Mouse (Mus musculus): ENCODE measurements at regions not wholly inside any gene's neighbourhood (a gene's known extent, or its start where the extent isn't known, plus 50 kb on each side); places are given as distances from the start of the nearest gene placed in this dataset.
"Not testable (repeated sequence)": the region's sequence is repeated elsewhere in the genome, so short reads cannot be mapped to it uniquely, and the experiment has no call there.

DNA sequence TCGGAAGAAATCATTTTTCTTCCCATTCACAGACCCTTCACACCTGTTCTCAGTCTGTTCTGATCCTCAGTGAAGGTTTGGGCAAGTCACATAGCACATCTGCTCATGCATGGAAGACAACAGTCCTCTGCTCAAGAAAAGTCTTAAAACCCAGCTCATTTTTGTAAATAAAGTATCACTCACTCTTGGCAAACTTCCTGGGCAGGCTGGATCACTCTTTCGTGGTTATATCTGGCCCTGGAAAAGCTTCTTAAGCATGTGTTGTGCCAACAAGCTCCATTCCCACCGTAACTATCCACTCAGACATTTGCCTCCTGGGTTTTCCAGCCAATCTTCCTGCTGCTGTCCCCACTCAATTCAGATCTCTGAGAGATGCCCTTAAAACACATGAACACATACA is 103.2 kb upstream of the Cep85l start:
- DNase-seq = no peak

DNA sequence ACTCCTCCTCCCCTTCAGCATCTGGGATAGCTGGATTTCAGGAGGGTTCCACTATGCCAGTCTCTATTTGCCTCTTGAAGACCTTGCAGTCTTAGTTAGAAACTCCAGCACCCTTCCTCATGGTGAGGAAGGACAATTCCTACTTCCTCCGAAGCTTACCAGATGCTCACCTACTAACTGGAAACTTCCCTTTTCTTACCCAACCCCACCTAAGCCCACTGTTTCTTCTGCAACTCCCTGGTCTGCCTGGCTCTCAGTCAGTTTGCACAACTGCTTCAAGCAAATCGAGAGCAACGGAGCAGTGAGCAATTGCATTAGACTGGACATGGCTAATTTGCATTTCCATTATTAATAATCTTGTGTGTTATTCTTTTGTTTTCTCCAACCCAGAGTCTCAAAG is 90.5 kb upstream of the Cep85l start:
- no peak for DNase-seq

DNA sequence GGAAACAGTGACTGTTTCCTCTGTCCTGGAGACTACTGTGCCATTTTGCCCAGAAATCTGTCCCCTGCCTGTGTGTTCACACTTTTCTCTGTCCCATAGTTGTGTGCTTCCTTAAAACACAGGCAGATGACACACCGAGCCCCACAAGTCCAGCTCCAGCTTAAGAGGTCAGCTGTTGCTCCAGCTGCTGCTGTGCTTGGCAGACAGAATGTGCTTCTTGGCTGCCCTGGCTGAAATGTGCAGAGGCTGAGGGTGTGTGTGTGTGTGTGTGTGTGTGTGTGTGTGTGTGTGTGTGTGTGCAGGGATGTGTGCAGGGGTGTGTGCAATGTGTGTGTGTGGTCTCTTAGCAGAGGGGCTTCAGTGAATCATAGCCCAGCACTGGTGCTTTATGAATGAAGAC is 89.9 kb upstream of the Cep85l start:
- peak; percentile 80 for DNase-seq

GRCm38 (mm10) chr10:53468293-53468545 is 88.5 kb upstream of the Cep85l start:
- DNase-seq = no peak

DNA sequence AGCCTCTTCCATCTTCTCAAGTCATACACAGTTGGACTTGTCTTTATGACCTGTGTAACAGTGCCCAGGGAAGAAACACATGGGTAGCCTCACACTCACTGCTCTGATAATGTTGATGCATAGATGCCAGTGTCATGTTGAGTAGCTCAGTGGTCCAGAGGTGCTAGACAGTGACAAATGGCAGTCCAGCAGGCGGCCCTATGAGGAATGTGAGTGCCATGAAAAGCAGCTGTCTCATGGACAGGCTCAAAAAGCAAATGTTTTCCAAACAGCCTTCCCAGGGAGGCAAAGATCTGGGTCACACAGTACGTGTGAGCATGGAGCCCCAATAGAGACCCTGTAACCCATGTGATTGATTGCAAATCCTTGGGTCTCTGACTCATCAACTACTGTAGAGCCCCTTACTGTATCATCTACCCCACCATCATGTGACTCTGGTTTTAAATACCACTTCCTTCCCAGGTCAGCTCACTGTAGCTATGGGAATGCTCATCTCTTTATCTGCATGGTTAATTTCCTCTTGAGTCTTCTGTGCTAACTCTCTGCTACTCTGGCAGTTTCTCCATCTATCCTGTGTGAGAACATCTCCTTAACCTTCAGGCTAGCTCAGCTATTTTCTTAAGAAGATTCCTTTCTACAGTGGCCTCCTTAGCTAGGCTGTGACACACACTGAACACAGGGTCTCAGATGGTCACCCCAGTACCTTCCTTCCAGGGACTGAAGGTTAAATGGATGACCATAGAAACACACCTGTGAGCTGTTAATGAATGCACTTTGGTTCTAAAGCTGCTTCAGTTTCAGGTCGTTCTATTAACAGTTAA is 87.9 kb upstream of the Cep85l start:
- DNase-seq = no peak

DNA sequence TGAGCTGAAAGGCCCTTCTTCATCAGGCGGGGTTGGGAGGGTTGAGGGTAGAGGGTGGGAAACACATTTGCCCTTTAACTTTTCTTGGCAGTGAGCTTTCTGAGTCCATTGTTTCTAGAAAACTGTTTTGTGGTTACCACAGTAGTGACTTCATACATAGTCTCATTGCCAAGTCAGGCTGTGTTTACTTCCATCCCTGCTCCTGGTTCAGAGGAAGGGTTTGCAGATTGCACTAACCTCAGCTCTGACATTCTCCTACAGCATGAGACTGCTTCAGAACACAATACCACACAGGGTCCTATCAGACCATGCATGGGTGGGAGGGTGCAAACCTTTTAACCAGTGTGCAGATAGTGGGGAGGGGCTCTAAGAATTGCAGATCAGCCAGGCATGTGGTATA is 87.1 kb upstream of the Cep85l start:
- peak; percentile 42 for DNase-seq

GRCm38 (mm10) chr10:53466261-53466660 is 86.5 kb upstream of the Cep85l start:
- no peak for DNase-seq

GRCm38 (mm10) chr10:53464581-53464980 is 84.8 kb upstream of the Cep85l start:
- DNase-seq = no peak

GRCm38 (mm10) chr10:53464006-53464405 is 84.3 kb upstream of the Cep85l start:
- peak; percentile 11 for DNase-seq

GRCm38 (mm10) chr10:53463471-53463870 is 83.7 kb upstream of the Cep85l start:
- no peak for DNase-seq

DNA sequence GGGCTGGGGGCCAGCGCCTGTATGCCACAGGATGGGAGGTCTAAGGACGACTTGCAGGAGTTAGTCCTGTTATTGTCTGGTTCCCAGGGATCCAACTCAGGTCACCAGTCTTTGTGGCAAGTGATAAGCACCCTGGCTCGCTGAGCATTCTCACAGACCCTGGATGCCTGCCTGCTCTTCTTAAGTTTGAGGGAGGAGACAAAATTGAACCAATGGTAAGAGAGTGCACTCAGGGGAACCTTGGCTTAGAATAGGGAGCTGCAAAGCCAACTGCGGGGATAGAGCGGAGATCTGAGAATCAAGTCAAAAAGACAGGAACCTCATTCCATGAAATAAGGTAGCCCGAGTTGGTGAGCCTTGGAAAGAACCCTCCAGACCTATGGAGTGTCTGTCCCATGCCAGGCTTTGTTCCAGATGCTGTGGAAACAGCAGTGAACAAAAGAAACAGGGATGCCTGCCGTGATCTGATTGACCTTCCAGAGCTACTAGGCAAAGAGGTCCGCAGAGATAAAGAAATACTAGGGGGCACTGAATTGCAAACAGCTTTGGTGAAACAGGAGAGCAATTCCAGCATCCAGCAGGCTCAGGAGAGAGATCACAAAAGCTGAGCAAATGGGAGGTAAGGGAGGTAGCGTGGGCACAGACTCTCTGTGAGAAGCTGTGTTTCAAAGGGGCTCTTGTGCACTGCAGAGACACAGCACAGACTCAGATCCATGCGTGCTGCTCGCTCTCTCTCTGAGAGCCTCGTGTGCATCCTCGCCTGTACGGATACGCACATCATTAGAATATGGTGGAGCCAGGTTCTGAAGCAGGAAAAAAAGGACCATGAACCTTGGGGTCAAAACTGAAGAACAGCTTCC is 82.9 kb upstream of the Cep85l start:
- DNase-seq = peak; percentile 67

DNA sequence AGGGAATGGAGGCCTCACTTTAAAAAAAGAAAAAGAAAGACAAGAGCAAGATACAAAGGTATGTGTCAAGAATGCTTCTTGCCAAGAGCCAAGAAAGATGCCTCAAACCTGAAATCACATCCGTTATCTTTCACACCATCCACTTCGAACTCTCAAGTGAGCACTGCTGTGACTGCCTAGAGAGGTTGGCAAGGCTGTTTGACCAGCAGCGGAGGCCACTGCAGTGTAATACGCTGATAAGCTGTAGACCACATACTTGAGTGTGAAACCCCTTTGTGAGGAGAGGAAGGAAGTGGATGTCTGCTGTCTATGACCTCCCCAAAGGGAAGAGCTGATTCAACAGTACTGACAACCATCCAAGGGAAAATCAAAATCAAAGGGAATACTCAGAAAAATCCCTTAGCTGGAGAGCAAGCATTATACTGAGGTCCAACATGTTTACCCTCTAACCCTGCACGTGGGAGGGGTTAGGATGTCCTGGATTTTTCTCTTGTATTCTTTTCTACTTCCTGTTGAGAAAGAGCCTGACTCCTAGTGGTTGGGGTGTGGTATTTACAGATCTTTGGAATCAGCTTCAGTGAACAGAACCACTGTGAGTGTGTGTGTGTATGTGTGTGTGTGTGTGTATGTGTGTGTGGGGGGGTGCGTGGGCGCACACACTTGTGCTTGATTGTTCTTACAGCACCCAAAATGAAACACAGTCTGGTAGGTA is 81.5 kb upstream of the Cep85l start:
- DNase-seq = no peak

DNA sequence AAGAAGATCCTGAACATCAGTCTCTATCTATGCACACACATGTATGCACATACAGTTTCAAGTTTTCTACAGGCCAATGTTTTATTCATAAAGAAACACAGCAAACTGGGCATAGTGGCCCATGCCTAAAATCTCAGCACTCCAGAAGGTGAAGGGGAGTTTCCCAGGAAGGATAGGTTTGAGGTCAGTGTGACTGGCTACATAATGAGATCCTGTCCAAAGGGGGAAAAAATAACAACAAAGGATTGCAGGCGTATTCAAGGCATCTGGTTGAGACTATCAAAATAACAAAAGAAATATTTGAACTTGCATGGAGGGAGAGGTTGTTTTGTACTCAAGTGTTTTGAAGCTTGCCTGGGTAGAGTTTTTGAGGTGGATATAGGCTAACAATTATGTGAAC is 80.0 kb upstream of the Cep85l start:
- not testable (repeated sequence) for DNase-seq

- DNase-seq = no peak
Measured at GRCm38 (mm10) chr10:53456027-53456713, 76.4 kb upstream of the Cep85l start.

DNA sequence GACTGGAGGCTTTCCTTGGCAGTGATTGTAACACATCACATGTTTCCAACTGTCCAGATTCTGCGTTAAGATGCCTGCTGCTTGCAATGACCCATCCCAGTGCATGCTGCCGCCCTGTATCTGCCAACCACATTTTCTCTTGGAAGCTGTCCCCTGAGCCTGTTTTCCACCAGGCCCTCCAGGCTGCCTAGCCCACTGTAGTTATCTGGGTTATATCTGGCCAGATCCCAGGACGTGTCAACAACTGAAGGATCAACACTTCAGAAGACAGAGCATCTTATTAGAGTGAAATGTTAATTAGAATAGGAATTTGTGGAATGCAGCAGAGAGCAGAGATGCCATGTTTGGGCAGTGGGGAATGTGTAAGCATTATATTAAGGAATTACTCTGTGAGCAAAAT is 65.0 kb upstream of the Cep85l start:
- DNase-seq = no peak

- DNase-seq = no peak
Measured at GRCm38 (mm10) chr10:53443443-53443842, 63.7 kb upstream of the Cep85l start.

- no peak for DNase-seq
Measured at GRCm38 (mm10) chr10:53442912-53443311, 63.2 kb upstream of the Cep85l start.

GRCm38 (mm10) chr10:53440251-53440650 is 60.5 kb upstream of the Cep85l start:
- no peak for DNase-seq

DNA sequence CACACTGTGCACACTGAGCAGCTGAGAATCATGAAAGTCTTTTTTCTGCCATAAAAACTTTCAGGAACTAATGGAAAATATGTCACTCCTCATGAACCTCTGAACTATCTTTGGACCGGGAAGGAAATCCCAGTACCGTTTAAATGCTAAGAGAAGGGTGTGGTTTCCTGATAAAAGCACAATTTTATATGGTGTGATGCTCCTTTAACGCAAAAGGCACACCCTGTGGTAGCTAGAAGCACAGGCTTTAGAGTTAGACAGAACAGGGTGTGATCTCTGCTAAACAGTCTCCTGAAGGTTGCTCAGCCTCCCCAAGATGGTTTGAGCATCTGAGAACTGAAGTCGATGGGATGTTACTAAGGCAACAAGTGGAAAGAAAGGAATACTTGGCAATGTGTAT is 58.6 kb upstream of the Cep85l start:
- DNase-seq = no peak

GRCm38 (mm10) chr10:53437724-53438123 is 58.0 kb upstream of the Cep85l start:
- no peak for DNase-seq

DNA sequence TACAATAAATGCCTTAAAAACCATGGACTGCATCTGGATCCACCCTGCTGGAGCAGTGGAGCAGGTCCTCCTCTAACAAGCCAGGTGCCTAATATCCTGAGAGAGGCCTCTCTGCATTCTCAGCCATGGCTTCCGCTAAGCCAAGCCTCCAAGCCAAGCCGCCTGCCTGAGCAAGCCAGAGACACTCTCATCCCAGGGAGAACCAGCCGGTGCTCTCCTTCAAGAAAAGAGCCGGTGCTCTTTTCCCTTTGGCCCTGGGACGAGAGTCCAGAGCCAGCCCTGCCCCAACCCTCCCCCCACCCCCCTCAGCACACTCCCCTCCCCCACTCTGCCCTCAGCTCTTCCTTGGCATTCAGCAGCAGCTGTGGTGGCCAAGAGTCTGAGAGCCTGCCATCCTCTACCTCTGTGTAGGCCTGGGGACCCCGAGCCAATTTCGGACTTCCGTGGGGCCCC is 56.3 kb upstream of the Cep85l start:
- peak; percentile 28 for DNase-seq

DNA sequence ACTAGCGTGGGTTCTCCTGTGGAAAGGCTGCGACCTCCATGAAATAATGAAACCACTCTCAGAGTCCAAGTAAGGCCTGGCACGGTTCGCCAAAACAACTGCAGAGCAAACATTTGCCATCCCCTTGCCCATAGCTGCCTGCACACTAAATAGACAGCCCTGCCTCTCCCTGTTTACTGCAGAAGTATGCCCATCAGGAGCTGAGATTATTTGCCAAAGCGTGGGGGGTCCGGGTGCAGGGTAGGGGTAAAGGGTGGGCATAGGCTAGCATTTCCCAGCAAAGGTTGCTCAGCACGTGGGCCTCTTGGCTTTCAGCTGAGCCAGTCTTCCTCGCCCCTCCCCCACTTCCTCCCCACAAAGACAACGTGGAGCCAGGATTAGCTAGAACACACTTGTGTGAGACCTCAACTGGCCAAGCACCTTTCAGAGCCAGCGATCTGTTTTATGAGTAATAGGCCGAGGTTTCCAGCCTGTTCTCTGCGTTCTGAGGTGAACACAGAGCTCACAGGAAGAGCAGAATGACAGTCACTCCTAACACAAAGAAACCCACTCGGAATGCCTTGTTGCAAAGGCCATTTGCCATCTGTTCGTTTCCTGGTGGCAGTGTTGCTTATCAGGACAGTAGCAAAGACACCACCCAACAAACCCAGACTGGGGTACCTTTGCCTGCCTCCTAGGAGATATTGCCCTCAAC is 55.6 kb upstream of the Cep85l start:
- peak; percentile 81 for DNase-seq

Data from gastrocnemius, postnatal 25 days (tissue).